Mouse (Mus musculus): ENCODE measurements around the gene Hhat.

Gene Hhat

DNA sequence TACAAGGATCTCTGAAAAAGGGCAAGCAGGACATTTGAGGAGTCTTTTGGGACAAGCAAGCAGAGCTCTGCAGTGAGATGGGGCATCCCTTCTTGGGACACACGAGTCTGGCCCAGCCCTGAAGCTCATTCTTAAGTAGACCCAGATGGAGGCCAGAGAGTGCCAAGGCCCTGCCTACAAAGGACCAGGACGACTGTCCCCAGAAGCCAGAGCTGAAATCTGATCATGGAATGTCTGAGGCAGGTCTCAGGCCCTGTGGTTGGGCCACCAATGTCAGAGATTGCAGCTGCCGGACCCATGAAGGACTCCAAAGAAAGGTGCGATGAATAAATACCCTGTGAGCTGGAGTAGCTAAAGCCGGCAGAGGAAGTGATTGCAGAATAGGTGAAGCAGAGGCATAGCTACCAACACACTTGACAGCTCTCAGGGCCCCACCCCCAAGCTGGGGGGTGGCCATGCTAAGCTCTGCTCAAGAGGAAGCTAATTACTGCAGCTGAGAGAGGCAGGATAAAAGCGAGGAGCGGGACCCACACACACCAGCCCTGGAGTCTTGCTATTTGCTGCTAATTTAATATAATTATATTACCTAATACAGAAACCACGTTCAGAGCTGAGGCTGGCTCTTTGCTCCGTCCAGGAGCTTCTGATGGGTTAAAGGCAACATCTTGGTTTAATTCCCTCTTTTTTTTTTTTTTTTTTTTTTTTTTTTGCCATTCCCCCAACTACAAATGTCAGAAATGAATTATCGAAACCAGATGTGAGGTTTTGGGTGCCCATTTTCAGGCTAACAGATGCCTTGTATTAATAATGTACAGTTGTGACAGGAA is 28.4 kb upstream of the Hhat start:
- no peak for TF ChIP-seq CTCF (conservative IDR thresholded peaks at IDR 0.05; ENCODE audit: low read length)
- Histone ChIP-seq H3K36me3 (ENCODE audit: insufficient read depth, low read length) (no peaks in the 10 kb centered on the region), H3K27me3 (ENCODE audit: insufficient read depth, low read length) (peaks cover 8% of the 10 kb centered on the region; the same call in 1 of the 2 replicates), H3K4me3 (replicated peaks; ENCODE audit: low read length) (no peak overlapping the region), H3K4me1 (replicated peaks; ENCODE audit: low read depth, low read length) (peaks cover 48% of the 10 kb centered on the region), H3K9me3 (ENCODE audit: low read length) (no peaks in the 10 kb centered on the region)

DNA sequence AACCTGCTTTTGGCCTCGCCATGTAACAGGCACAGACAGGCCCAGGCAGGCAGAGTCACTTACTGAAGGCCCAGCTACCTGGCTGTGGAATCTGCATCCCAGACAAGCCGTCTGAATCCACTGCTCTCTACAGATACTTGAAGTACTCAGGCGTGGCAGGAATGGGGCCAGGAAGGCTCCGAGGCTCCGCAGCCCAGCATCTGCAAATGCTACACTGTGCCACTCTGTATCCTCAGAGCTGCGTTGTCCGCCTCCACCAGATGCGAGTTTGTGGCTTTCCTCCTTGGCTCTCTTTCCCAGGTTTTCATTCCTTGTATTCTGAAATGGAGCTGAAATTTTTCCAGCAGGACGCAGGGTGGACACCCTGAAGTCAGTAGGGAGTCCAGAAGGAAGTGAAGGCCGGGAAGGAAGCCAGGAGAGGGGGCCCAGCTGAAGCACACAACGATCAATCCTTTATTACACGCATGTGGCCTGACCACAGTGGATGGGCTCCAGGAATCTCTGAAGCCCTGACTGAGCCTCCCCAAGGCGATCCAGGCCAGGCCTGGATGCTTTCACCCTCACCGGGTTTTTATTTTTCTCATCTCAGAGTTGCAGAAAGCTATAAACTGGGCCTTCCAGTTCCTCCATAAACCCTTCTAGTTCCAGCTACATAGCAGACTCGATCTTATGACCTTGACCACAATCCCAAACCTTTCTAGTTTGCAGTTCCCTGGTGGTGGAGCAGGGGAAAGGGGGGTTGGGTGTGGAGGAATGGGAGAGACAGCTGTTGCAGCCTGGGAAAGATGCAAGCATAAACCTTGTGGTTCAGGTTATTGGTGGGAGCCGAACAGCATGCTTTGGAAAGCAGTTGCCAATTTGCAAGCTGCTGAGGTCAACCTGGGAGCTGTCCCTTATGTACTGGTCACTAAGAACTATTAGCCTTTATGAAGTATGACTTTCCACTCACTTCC is 27.5 kb upstream of the Hhat start:
- Histone ChIP-seq H3K9me3 (ENCODE audit: low read length) (no peaks in the 10 kb centered on the region), H3K27me3 (ENCODE audit: insufficient read depth, low read length) (peaks cover 8% of the 10 kb centered on the region; the same call in 1 of the 2 replicates), H3K4me3 (replicated peaks; ENCODE audit: low read length) (no peak overlapping the region), H3K4me1 (replicated peaks; ENCODE audit: low read depth, low read length) (peaks cover 55% of the 10 kb centered on the region), H3K36me3 (ENCODE audit: insufficient read depth, low read length) (no peaks in the 10 kb centered on the region)
- TF ChIP-seq CTCF (conservative IDR thresholded peaks at IDR 0.05; ENCODE audit: low read length) (no peak), NANOG (IDR thresholded peaks at IDR 0.05; ENCODE audit: borderline replicate concordance, low read length) (no peak), POU5F1 (IDR thresholded peaks at IDR 0.05; ENCODE audit: borderline replicate concordance, low read length) (no peak)

DNA sequence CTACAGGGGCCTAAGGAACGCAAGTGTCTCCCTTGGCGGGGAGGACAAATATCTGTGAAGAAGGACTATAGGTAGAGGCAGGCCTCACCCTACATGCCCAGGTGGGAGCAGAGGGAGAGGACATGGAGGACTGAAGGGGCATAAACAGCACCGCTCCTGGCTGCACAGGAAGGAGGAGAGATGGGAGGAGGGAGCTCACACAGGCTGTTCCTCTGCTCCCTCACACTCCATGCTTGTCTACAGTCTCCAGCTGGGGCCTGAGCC is 25.9 kb upstream of the Hhat start:
- Histone ChIP-seq H3K27me3 (ENCODE audit: insufficient read depth, low read length) (peaks cover 8% of the 10 kb centered on the region; the same call in 1 of the 2 replicates), H3K36me3 (ENCODE audit: insufficient read depth, low read length) (no peaks in the 10 kb centered on the region), H3K9me3 (ENCODE audit: low read length) (no peaks in the 10 kb centered on the region), H3K4me1 (replicated peaks; ENCODE audit: low read depth, low read length) (peaks cover 70% of the 10 kb centered on the region), H3K4me3 (replicated peaks; ENCODE audit: low read length) (peak overlapping the region; percentile 49; the same call in 1 of the 2 replicates)
- TF ChIP-seq NANOG (IDR thresholded peaks at IDR 0.05; ENCODE audit: borderline replicate concordance, low read length) (no peak), POU5F1 (IDR thresholded peaks at IDR 0.05; ENCODE audit: borderline replicate concordance, low read length) (no peak), CTCF (conservative IDR thresholded peaks at IDR 0.05; ENCODE audit: low read length) (no peak)

DNA sequence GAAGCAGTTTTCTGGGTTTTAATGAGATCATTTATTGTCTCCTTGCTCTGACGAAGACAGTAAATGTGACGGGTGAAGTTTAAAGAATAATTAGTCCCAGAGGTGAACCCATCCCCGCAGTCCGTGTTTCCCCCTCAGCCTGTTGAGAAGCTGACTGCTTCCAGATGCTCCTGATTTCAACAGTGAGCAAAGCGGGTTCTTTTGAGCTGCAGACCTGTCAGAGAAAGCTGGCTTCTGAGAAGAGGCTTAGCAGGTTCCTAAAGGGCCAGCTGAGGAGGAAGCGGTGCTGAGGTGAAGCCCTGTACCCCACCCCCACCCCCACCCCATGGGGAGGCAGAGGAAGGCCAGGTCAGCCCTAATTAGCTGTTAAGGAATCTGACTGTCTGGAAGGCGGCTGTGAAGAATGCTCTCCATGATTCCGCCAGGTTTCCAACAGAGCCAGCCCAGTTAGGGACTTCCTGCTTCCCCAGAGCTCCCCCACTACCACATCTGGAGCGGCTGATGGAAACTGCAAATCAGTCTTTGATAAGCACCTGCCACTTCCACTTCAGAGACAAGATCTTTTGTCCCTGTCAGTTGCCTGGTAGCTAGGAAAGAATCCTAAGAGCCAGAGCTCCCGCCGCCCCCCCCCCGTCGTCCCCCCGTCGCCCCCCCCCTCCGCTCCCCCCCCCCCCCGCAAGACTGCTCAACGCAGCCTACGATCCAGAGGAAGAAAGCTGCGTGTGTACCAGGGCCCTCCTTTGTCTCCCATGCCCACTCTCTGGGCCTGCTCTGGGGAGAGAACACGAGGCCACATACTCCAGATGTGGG is 25.4 kb upstream of the Hhat start:
- TF ChIP-seq CTCF (conservative IDR thresholded peaks at IDR 0.05; ENCODE audit: low read length) (no peak), POU5F1 (IDR thresholded peaks at IDR 0.05; ENCODE audit: borderline replicate concordance, low read length) (no peak), NANOG (IDR thresholded peaks at IDR 0.05; ENCODE audit: borderline replicate concordance, low read length) (no peak)
- Histone ChIP-seq H3K36me3 (ENCODE audit: insufficient read depth, low read length) (no peaks in the 10 kb centered on the region), H3K9me3 (ENCODE audit: low read length) (no peaks in the 10 kb centered on the region), H3K27me3 (ENCODE audit: insufficient read depth, low read length) (peaks cover 8% of the 10 kb centered on the region; the same call in 1 of the 2 replicates), H3K4me1 (replicated peaks; ENCODE audit: low read depth, low read length) (peaks cover 76% of the 10 kb centered on the region), H3K4me3 (replicated peaks; ENCODE audit: low read length) (peak overlapping the region; percentile 49; the same call in 1 of the 2 replicates)

DNA sequence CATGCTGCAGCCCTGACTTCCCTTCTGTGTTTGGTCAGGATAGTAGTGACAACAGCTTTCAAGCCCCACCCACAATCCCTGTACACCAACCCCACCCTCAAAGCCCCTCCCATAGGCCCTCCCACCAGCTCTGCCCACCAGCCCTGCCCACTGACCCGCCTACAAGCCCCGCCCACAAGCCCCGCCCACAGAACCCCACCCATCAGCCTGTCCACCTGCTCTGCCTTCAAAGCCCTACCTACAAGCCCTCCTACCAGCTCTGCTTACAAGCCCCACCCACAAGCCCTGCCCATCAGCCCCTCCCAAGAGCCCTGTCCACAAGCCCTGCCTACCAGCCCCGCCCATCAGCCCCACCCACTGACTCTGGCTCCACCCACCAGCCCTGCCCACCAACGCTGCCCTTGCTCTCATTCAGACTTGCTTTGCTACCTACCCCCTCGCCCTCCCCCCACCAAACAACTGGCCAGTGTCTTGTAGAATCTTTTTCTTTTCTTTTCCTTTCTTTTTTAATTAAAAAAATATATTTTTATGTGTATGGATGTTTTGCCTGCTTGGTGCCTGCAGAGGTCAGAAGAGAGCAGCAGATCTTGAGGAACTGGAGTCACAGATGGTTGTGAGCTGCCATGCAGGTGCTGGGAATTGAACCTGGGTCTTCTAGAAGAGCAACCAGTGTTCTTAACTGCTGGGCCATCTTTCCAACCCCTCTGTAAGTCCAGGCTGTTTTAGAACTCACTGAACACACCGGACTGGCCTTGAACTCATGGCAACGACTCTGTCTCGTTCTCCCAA is 24.1 kb upstream of the Hhat start:
- Histone ChIP-seq H3K4me3 (replicated peaks; ENCODE audit: low read length) (no peak overlapping the region), H3K9me3 (ENCODE audit: low read length) (no peaks in the 10 kb centered on the region), H3K4me1 (replicated peaks; ENCODE audit: low read depth, low read length) (peaks cover 76% of the 10 kb centered on the region), H3K27me3 (ENCODE audit: insufficient read depth, low read length) (peaks cover 8% of the 10 kb centered on the region; the same call in 1 of the 2 replicates), H3K36me3 (ENCODE audit: insufficient read depth, low read length) (no peaks in the 10 kb centered on the region)
- TF ChIP-seq CTCF (conservative IDR thresholded peaks at IDR 0.05; ENCODE audit: low read length) (peak; percentile 47), NANOG (IDR thresholded peaks at IDR 0.05; ENCODE audit: borderline replicate concordance, low read length) (no peak)

DNA sequence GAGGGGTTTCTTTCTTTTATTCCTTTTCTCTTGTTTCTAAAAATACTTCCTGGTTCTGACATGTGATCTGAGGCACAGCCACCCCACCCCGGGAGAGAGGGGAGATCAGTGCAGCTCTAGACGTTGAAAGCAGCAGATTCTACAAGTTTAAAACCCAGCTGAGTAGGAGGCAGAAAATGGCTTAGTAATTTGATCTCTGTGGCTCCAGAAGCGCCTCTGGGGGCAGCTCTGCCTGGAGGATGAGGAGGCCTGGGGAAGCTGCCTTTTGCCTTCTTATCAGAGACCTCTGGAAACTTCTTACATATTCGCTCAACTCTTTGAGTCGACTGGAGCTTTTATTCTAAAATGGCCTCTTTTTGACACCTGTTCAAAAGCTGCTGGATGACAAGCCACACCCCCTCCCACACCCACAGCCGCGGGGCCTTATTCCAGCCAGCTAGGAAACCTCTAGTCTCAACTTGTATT is 20.9 kb upstream of the Hhat start:
- Histone ChIP-seq H3K9me3 (ENCODE audit: low read length) (no peaks in the 10 kb centered on the region), H3K36me3 (ENCODE audit: insufficient read depth, low read length) (no peaks in the 10 kb centered on the region), H3K4me3 (replicated peaks; ENCODE audit: low read length) (peak overlapping the region; percentile 5; the same call in 1 of the 2 replicates), H3K4me1 (replicated peaks; ENCODE audit: low read depth, low read length) (peaks cover 52% of the 10 kb centered on the region), H3K27me3 (ENCODE audit: insufficient read depth, low read length) (0 out of 2 replicates have a peak, but pooled peaks cover 3% of the 10 kb centered on the region)
- TF ChIP-seq CTCF (conservative IDR thresholded peaks at IDR 0.05; ENCODE audit: low read length), result no peak
- no peak for TF ChIP-seq POU5F1 (IDR thresholded peaks at IDR 0.05; ENCODE audit: borderline replicate concordance, low read length)
- no peak for TF ChIP-seq NANOG (IDR thresholded peaks at IDR 0.05; ENCODE audit: borderline replicate concordance, low read length)

DNA sequence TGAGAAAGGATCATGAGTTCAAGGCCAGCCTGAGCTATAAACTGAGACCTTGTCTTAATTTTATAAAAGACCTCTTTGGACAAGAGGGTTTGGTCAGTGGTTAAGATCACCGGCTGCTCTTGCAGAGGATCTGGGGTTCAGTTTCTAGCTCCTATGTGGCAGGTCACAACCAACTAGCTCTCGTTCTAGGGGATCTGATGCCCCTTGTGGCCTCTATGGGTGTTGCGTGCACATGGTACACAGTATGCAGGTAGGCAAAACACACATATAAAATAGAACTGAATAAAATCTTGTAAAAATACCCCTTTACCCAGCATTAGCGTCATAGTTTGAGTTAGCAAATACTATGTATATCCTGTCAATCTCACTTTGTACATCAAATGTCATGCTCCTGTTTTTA is 19.4 kb upstream of the Hhat start:
- Histone ChIP-seq H3K36me3 (ENCODE audit: insufficient read depth, low read length) (no peaks in the 10 kb centered on the region), H3K9me3 (ENCODE audit: low read length) (no peaks in the 10 kb centered on the region), H3K27me3 (ENCODE audit: insufficient read depth, low read length) (peaks cover 9% of the 10 kb centered on the region), H3K4me3 (replicated peaks; ENCODE audit: low read length) (no peak overlapping the region), H3K4me1 (replicated peaks; ENCODE audit: low read depth, low read length) (peaks cover 39% of the 10 kb centered on the region)
- TF ChIP-seq POU5F1 (IDR thresholded peaks at IDR 0.05; ENCODE audit: borderline replicate concordance, low read length), result no peak
- TF ChIP-seq CTCF (conservative IDR thresholded peaks at IDR 0.05; ENCODE audit: low read length), result peak; percentile 57

Data from E14TG2a.4 (cell line).